8 mouse cellular contexts compared by ENCODE assay signal in genomic region chr17:66110746-66111145, GRCm38 (mm10). TPM values are rescaled to one million over a fixed set of nuclear protein-coding genes. Genes with fewer than 3 reads are reported as not detected.
DNase-seq lines count a peak whose midpoint lies in the region; ATAC-seq and TF ChIP-seq lines count a peak whose summit lies in the region.

No protein-coding gene starts in this region.

- peak overlapping the region; percentile 56 for H3K4me2 ChIP-seq in forebrain, embryonic 15.5 days (replicated peaks)
- peak overlapping the region; percentile 62 for H3K4me2 ChIP-seq in midbrain, embryonic 15.5 days

- no peaks in the 10 kb centered on the region for H3K27me3 ChIP-seq in forebrain, embryonic 15.5 days
- H3K27me3 ChIP-seq in midbrain, embryonic 15.5 days (replicated peaks), result no peaks in the 10 kb centered on the region

- WGBS in forebrain, embryonic 15.5 days, result 52% methylated on average over 6 of the region's 6 CpGs
- 49% methylated on average over 6 of the region's 6 CpGs for whole genome bisulfite sequencing in midbrain, embryonic 15.5 days

- H3K4me1 ChIP-seq in forebrain, embryonic 15.5 days, result peaks cover 18% of the 10 kb centered on the region
- peaks cover 16% of the 10 kb centered on the region for H3K4me1 ChIP-seq in midbrain, embryonic 15.5 days

- no peaks in the 10 kb centered on the region for H3K9me3 ChIP-seq in forebrain, embryonic 15.5 days
- no peaks in the 10 kb centered on the region for H3K9me3 ChIP-seq in midbrain, embryonic 15.5 days

- ATAC-seq in forebrain, embryonic 15.5 days (replicated peaks), result no peak; the same call in 1 of the 2 replicates
- ATAC-seq in midbrain, embryonic 15.5 days (replicated peaks), result peak; percentile 28

- no peak overlapping the region for H3K9ac ChIP-seq in forebrain, embryonic 15.5 days (replicated peaks)
- no peak overlapping the region for H3K9ac ChIP-seq in midbrain, embryonic 15.5 days

- peak overlapping the region; percentile 90 for H3K4me3 ChIP-seq in gastrocnemius, adult 2 months
- H3K4me3 ChIP-seq in forebrain, embryonic 15.5 days, result peak overlapping the region; percentile 69
- peak overlapping the region; percentile 98 for H3K4me3 ChIP-seq in midbrain, embryonic 15.5 days

- H3K36me3 ChIP-seq in forebrain, embryonic 15.5 days, result peaks cover 21% of the 10 kb centered on the region
- H3K36me3 ChIP-seq in midbrain, embryonic 15.5 days (replicated peaks), result peaks cover under 1% of the 10 kb centered on the region

- peak overlapping the region; percentile 92 for H3K27ac ChIP-seq in gastrocnemius, adult 2 months
- H3K27ac ChIP-seq in forebrain, embryonic 15.5 days (replicated peaks), result 0 out of 2 replicates have a peak overlapping the region, but pooled peaks have one; percentile 56
- 0 out of 2 replicates have a peak overlapping the region, but pooled peaks have one; percentile 81 for H3K27ac ChIP-seq in midbrain, embryonic 15.5 days

- intact Hi-C loops in gastrocnemius, adult 2 months (cut with DNase I), result no loop called here

- TF ChIP-seq CTCF in gastrocnemius, adult 2 months (IDR thresholded peaks at IDR 0.05), result no peak

- no peak for DNase-seq in gastrocnemius, adult 2 months
- DNase-seq in gastrocnemius, postnatal 10 days, result no peak
- DNase-seq in CD4-positive helper T cell, adult 2 months (ENCODE audit: low read depth, low spot score), result peak; percentile 52
- peak; percentile 21 for DNase-seq in kidney, postnatal 14 days
- DNase-seq in embryo, embryonic 10 days (ENCODE audit: low spot score), result no peak
- DNase-seq in left cerebral cortex, adult 8-10 months (ENCODE audit: low spot score in 2 of 2), result no peak

RNA-seq across cellular contexts. Expression of gene Washc1, which starts 0.6 kb away (rescaled TPM):
- total RNA-seq in gastrocnemius, adult 2 months (2021), result 10 to 100 TPM; 16.4 to 18.7 TPM
- 10 to 100 TPM; 16.4 to 17.2 TPM for total RNA-seq in gastrocnemius, postnatal 10 days (2021)
- polyA plus RNA-seq in forebrain, embryonic 15.5 days (2015; fragmentation: Nextera tagmentation; extraction: Ambion mirVana), result 43.6 and 48.5 TPM in 2 replicates
- polyA plus RNA-seq in midbrain, embryonic 15.5 days (2015; fragmentation: Nextera tagmentation; extraction: Ambion mirVana), result 44.9 and 46.3 TPM in 2 replicates
- total RNA-seq in left cerebral cortex, adult 8-10 months (2022), result 10 to 100 TPM; 44.3 to 52.5 (median 48.1) TPM

RNA-seq across cellular contexts. Expression of gene Ndufv2, which starts 9.4 kb away (rescaled TPM):
- 100 to 1,000 TPM; 610 to 870 TPM for total RNA-seq in gastrocnemius, adult 2 months (2021)
- 100 to 1,000 TPM; 571 to 625 TPM for total RNA-seq in gastrocnemius, postnatal 10 days (2021)
- 322 and 326 TPM in 2 replicates for polyA plus RNA-seq in forebrain, embryonic 15.5 days (2015; fragmentation: Nextera tagmentation; extraction: Ambion mirVana)
- polyA plus RNA-seq in midbrain, embryonic 15.5 days (2015; fragmentation: Nextera tagmentation; extraction: Ambion mirVana), result 341 and 355 TPM in 2 replicates
- 100 to 1,000 TPM; 244 to 261 (median 255) TPM for total RNA-seq in left cerebral cortex, adult 8-10 months (2022)

RNA-seq across cellular contexts. Expression of gene Ddx11, which starts 12.6 kb away (rescaled TPM):
- 1 to 10 TPM in 1 of 2 experiments, under 1 TPM in 1; 0.38 to 1.5 TPM for total RNA-seq in gastrocnemius, adult 2 months (2021)
- total RNA-seq in gastrocnemius, postnatal 10 days (2021), result 1 to 10 TPM; 2.7 to 3.4 TPM
- 9.2 and 11.7 TPM in 2 replicates for polyA plus RNA-seq in forebrain, embryonic 15.5 days (2015; fragmentation: Nextera tagmentation; extraction: Ambion mirVana)
- 4.9 and 6.0 TPM in 2 replicates for polyA plus RNA-seq in midbrain, embryonic 15.5 days (2015; fragmentation: Nextera tagmentation; extraction: Ambion mirVana)
- total RNA-seq in left cerebral cortex, adult 8-10 months (2022), result 1 to 10 TPM in 3 of 4 experiments, under 1 TPM in 1; 0.89 to 2.5 (median 1.2) TPM

RNA-seq across cellular contexts. Expression of gene Ankrd12, which starts 33.9 kb away (rescaled TPM):
- total RNA-seq in gastrocnemius, adult 2 months (2021), result 10 to 100 TPM; 12.6 to 12.8 TPM
- 10 to 100 TPM; 13.1 to 15.3 TPM for total RNA-seq in gastrocnemius, postnatal 10 days (2021)
- 125 and 135 TPM in 2 replicates for polyA plus RNA-seq in forebrain, embryonic 15.5 days (2015; fragmentation: Nextera tagmentation; extraction: Ambion mirVana)
- polyA plus RNA-seq in midbrain, embryonic 15.5 days (2015; fragmentation: Nextera tagmentation; extraction: Ambion mirVana), result 161 and 170 TPM in 2 replicates
- total RNA-seq in left cerebral cortex, adult 8-10 months (2022), result 100 to 1,000 TPM; 316 to 350 (median 333) TPM

Comparison
In these comparisons a context has a peak if more than half of its experiments do, and no peak if none do; other contexts are left out.
1. DNase-seq: peak in CD4-positive helper T cell, adult 2 months (single experiment) and kidney, postnatal 14 days (single experiment); none in gastrocnemius, adult 2 months (single experiment), gastrocnemius, postnatal 10 days (single experiment), embryo, embryonic 10 days (single experiment) and left cerebral cortex, adult 8-10 months (0 of 2).
2. Peak in every context shown above with its lines, with median percentiles within 50 percentile points of each other: H3K27ac ChIP-seq and H3K4me3 ChIP-seq.